Mouse (Mus musculus) kidney, postnatal 0 days (tissue): ENCODE results near the gene Capn12. TPM values are rescaled to one million over a fixed set of nuclear protein-coding genes. Genes with fewer than 3 reads are reported as not detected.
"Not testable (repeated sequence)": the region's sequence is repeated elsewhere in the genome, so short reads cannot be mapped to it uniquely, and the experiment has no call there.

Source experiments
- ATAC-seq: fragments of 200-750 bp; cut with Nextera tagmentation; replicated peaks from 2 replicates; pipeline ENCODE4 v1.8.0; 2017; ENCODE audit warnings: low read depth, moderate number of reproducible peaks, moderate TSS enrichment, moderate library complexity; ENCODE audit not compliant: low FRiP score
- DNase-seq: peaks from one replicate; pipeline ENCODE4 v3.0.0-alpha.2; 2016; ENCODE audit warnings: low spot score
- H3K27ac ChIP-seq: fragments of 300-500 bp; sonication (generic); 2 replicates; pipeline ENCODE4 v1.5.1; 2014; ENCODE audit warnings: mild to moderate bottlenecking
- H3K27me3 ChIP-seq: fragments of 300-500 bp; sonication (generic); 2 replicates; pipeline ENCODE4 v1.6.1; 2014; ENCODE audit warnings: low read length, mixed read lengths; ENCODE audit not compliant: insufficient read depth
- H3K36me3 ChIP-seq: fragments of 300-500 bp; sonication (generic); 2 replicates; pipeline ENCODE4 v1.6.1; 2014; ENCODE audit warnings: low read length, mixed read lengths; ENCODE audit not compliant: insufficient read depth
- H3K4me1 ChIP-seq: fragments of 300-500 bp; sonication (generic); replicated peaks from 2 replicates; pipeline ENCODE4 v1.6.1; 2014; ENCODE audit warnings: antibody characterized with exemption, low read length, mixed read lengths; ENCODE audit not compliant: insufficient read depth
- H3K4me2 ChIP-seq: fragments of 300-500 bp; sonication (generic); 2 replicates; pipeline ENCODE4 v1.6.1; 2014; ENCODE audit warnings: mild to moderate bottlenecking, low read length, moderate library complexity, mixed read lengths
- H3K4me3 ChIP-seq: fragments of 300-500 bp; sonication (generic); replicated peaks from 2 replicates; pipeline ENCODE4 v1.5.1; 2014; ENCODE audit warnings: low read depth, low read length
- H3K9ac ChIP-seq: fragments of 300-500 bp; sonication (generic); 2 replicates; pipeline ENCODE4 v1.6.1; 2014; ENCODE audit warnings: low read depth, low read length
- H3K9me3 ChIP-seq: fragments of 300-500 bp; sonication (generic); replicated peaks from 2 replicates; pipeline ENCODE4 v1.6.1; 2016; ENCODE audit warnings: low read length, inconsistent platforms, mixed read lengths
- CTCF ChIP-seq: IDR thresholded peaks from 2 replicates; pipeline ENCODE4 v1.5.1; 2016; ENCODE audit warnings: antibody characterized with exemption, low read depth, mild to moderate bottlenecking, moderate library complexity
- WGBS: fragments of 180-500 bp; shearing (Covaris S2); extraction: QIAGEN DNeasy Blood & Tissue Kit; methylation state at CpG from one replicate; pipeline ENCODE4 v1.1.7; 2014; 5-methylcytosine and 5-hydroxymethylcytosine counted together
- polyA plus RNA-seq: library from polyadenylated mRNA; unstranded; fragments of >200 nt; fragmentation: Nextera tagmentation; extraction: Ambion mirVana; gene quantifications from 2 replicates; pipeline ENCODE4 v1.2.1, GENCODE M21; 2015

The Capn12 gene
- polyA plus RNA-seq, 1 experiment from 2014 or later = 0.47 TPM

DNA sequence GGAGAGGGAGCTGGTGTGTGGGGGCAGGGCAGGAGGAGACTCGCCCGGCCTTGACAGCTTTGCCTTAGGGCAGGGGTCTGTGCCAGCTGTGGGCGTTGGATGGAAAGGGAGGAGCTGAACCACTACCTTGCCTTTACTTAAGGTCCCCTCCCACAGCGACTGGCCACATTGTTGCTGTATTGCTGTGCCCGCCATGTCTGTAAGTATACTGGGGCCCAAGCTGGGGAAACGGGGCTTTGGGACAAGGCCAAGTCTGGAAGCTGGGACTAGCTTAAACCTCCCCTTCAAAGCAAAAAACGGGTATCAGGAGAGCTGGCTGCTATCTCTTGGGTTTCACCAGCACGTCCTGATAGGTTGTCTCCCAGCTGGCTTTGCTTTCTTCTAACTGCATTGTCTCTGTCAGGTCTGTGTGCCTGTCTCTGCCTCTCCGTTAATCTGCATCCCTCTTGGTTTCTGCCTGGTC, 16.9 kb upstream of the Capn12 start:
- DNase-seq (no peak), ATAC-seq (no peak)
- no peak for TF ChIP-seq CTCF
- no peak overlapping the region for H3K4me3 ChIP-seq
- H3K9ac ChIP-seq = no peak overlapping the region
- peaks cover 4% of the 10 kb centered on the region; the same call in 1 of the 2 replicates for H3K4me1 ChIP-seq
- H3K27me3 ChIP-seq = no peaks in the 10 kb centered on the region
- no peak overlapping the region for H3K27ac ChIP-seq
- no peaks in the 10 kb centered on the region for H3K9me3 ChIP-seq
- peak overlapping the region; percentile 7; the same call in 1 of the 2 replicates for H3K4me2 ChIP-seq
- WGBS = 42% methylated on average over 9 of the region's 9 CpGs
- H3K36me3 ChIP-seq = no peaks in the 10 kb centered on the region

- peak; percentile 30; the same call in 1 of the 2 replicates for TF ChIP-seq CTCF
- Histone ChIP-seq H3K27me3 (no peaks in the 10 kb centered on the region), H3K4me2 (peak overlapping the region; percentile 31), H3K4me1 (peaks cover 4% of the 10 kb centered on the region; the same call in 1 of the 2 replicates), H3K9me3 (no peaks in the 10 kb centered on the region), H3K9ac (no peak overlapping the region), H3K4me3 (no peak overlapping the region), H3K27ac (no peak overlapping the region), H3K36me3 (no peaks in the 10 kb centered on the region)
- ATAC-seq (no peak; the same call in 1 of the 2 replicates), DNase-seq (peak; percentile 83)
- WGBS = 32% methylated on average over 33 of the region's 33 CpGs
Measured at GRCm38 (mm10) chr7:28865481-28866300, 15.5 kb upstream of the Capn12 start.

DNA sequence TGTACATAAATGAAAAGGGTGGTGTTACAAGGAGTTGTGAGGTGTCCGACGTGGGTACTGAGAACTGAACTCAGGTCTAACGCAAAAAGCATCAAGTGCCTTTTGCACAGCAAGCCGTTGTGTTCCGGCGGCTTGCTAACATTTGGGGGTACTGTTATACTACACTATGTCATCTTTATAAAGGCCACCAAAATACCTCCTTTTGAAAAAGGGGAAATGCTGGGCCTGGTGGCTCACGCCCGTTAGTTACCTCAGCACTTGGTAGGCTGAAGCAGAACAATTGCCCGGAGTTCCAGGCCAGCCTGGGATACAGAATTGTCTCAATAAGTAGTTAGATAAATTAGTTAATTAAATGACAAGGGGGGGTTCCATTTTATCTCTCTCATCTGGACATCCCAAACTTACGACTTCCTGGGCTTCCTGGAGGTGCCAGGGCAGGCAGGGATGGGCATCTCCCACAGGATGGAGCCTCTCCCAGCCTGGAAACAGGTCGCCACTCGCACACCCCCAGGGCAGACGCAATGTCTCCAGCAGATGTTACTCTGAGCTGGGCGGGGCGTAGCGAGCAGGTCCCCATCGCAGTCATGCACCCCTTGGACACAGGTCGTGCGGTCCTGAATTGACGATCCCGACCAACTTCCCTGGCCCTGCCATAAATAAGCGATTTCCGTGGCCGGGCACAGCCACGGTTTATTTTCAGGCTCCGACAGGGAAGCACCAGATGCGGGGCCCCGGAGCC, 14.3 kb upstream of the Capn12 start:
- Histone ChIP-seq H3K4me2 (no peak overlapping the region), H3K9me3 (no peaks in the 10 kb centered on the region), H3K4me1 (peaks cover 4% of the 10 kb centered on the region; the same call in 1 of the 2 replicates), H3K9ac (no peak overlapping the region), H3K27ac (no peak overlapping the region), H3K27me3 (no peaks in the 10 kb centered on the region), H3K36me3 (no peaks in the 10 kb centered on the region), H3K4me3 (no peak overlapping the region)
- TF ChIP-seq CTCF = no peak
- whole genome bisulfite sequencing = 89% methylated on average over 28 of the region's 28 CpGs
- DNase-seq (no peak), ATAC-seq (no peak)

- H3K4me2 ChIP-seq = peak overlapping the region; percentile 31
- H3K9me3 ChIP-seq, H3K27ac ChIP-seq, H3K36me3 ChIP-seq, H3K4me1 ChIP-seq, H3K9ac ChIP-seq, H3K27me3 ChIP-seq, H3K4me3 ChIP-seq: not testable (repeated sequence)
- peak; percentile 80 for TF ChIP-seq CTCF
- ATAC-seq (peak; percentile 64), DNase-seq (peak; percentile 89)
- WGBS = 30% methylated on average over 23 of the region's 23 CpGs
Measured at GRCm38 (mm10) chr7:28867508-28868340, 13.5 kb upstream of the Capn12 start.

GRCm38 (mm10) chr7:28870901-28871664, 10.1 kb upstream of the Capn12 start:
- H3K36me3 ChIP-seq = no peaks in the 10 kb centered on the region
- H3K4me1 ChIP-seq = no peaks in the 10 kb centered on the region
- no peaks in the 10 kb centered on the region for H3K27me3 ChIP-seq
- DNase-seq (no peak), ATAC-seq (no peak)
- WGBS = 86% methylated on average over 24 of the region's 24 CpGs
- TF ChIP-seq CTCF = no peak
- H3K9me3 ChIP-seq = no peaks in the 10 kb centered on the region
- H3K4me2 ChIP-seq = no peak overlapping the region
- H3K9ac ChIP-seq = no peak overlapping the region
- no peak overlapping the region for H3K4me3 ChIP-seq
- no peak overlapping the region for H3K27ac ChIP-seq
